In genomic region chr3:61320031-61320430, GRCm38 (mm10) we compare ENCODE assay signal across 17 mouse cellular contexts. TPM values are rescaled to one million over a fixed set of nuclear protein-coding genes. Genes with fewer than 3 reads are reported as not detected.
DNase-seq lines count a peak whose midpoint lies in the region; ATAC-seq and TF ChIP-seq lines count a peak whose summit lies in the region.
"Had no signal": no experiment of that assay in that cellular context is flagged by ENCODE, and none has a peak within 500 bp of the region (broad histone marks: within the 10 kb centered on the region; RNA-seq: fewer than 3 reads in every experiment).

No protein-coding gene starts in this region.

- no peaks in the 10 kb centered on the region for H3K4me1 ChIP-seq in midbrain, embryonic 14.5 days (ENCODE audit: control insufficient read depth, insufficient read depth, low read length)
- H3K4me1 ChIP-seq in hindbrain, postnatal 0 days (ENCODE audit: insufficient read depth, low read length), result no peaks in the 10 kb centered on the region
- H3K4me1 ChIP-seq: embryonic facial prominence, embryonic 10.5 days; heart, embryonic 13.5 days; lung, embryonic 15.5 days; midbrain, embryonic 15.5 days; neural tube, embryonic 12.5 days had no signal

- H3K4me2 ChIP-seq in midbrain, embryonic 14.5 days (ENCODE audit: low read length), result no peak overlapping the region
- no peak overlapping the region for H3K4me2 ChIP-seq in hindbrain, postnatal 0 days (ENCODE audit: low read depth, low read length)
- H3K4me2 ChIP-seq: heart, embryonic 13.5 days; lung, embryonic 15.5 days; midbrain, embryonic 15.5 days; neural tube, embryonic 12.5 days had no signal

- no peaks in the 10 kb centered on the region for H3K9me3 ChIP-seq in midbrain, embryonic 14.5 days (ENCODE audit: control insufficient read depth, low read length)
- H3K9me3 ChIP-seq in hindbrain, postnatal 0 days (ENCODE audit: low read length), result no peaks in the 10 kb centered on the region
- H3K9me3 ChIP-seq: embryonic facial prominence, embryonic 10.5 days; heart, embryonic 13.5 days; lung, embryonic 15.5 days; midbrain, embryonic 15.5 days; neural tube, embryonic 12.5 days had no signal

- H3K9ac ChIP-seq in midbrain, embryonic 14.5 days (replicated peaks; ENCODE audit: low read length), result no peak overlapping the region
- no peak overlapping the region for H3K9ac ChIP-seq in hindbrain, postnatal 0 days (replicated peaks; ENCODE audit: low read length)
- H3K9ac ChIP-seq: heart, embryonic 13.5 days; lung, embryonic 15.5 days; midbrain, embryonic 15.5 days; neural tube, embryonic 12.5 days had no signal

- 84% methylated on average over 2 of the region's 2 CpGs for WGBS in midbrain, embryonic 14.5 days
- 69% methylated on average over 2 of the region's 2 CpGs for WGBS in hindbrain, postnatal 0 days

- peak; percentile 47 for DNase-seq in right cerebral cortex, adult 18-20 months
- DNase-seq in right cerebral cortex, postnatal 14 days, result no peak
- DNase-seq in layer of hippocampus, adult 2 months (ENCODE audit: low spot score in 2 of 2), result peak; percentile 60 to 61
- peak; percentile 20 for DNase-seq in left cerebral cortex, adult 2 months (ENCODE audit: extremely low spot score in 1 of 2, low spot score in 2 of 2)
- DNase-seq in midbrain, embryonic 14.5 days, result no peak
- no peak for DNase-seq in natural killer cell, adult 2 months (ENCODE audit: low spot score in 2 of 2)
- no peak for DNase-seq in hindbrain, postnatal 0 days (ENCODE audit: low spot score)
- DNase-seq: cerebellum, adult 11-12 months; heart, postnatal 4 days had no signal

- no peaks in the 10 kb centered on the region for H3K36me3 ChIP-seq in midbrain, embryonic 14.5 days (ENCODE audit: control insufficient read depth, insufficient read depth, low read length)
- H3K36me3 ChIP-seq in hindbrain, postnatal 0 days (ENCODE audit: insufficient read depth, low read length), result no peaks in the 10 kb centered on the region
- H3K36me3 ChIP-seq: embryonic facial prominence, embryonic 10.5 days; heart, embryonic 13.5 days; lung, embryonic 15.5 days; midbrain, embryonic 15.5 days; neural tube, embryonic 12.5 days had no signal

- no peaks in the 10 kb centered on the region for H3K27me3 ChIP-seq in midbrain, embryonic 14.5 days (ENCODE audit: control insufficient read depth, insufficient read depth, low read length)
- no peaks in the 10 kb centered on the region for H3K27me3 ChIP-seq in hindbrain, postnatal 0 days (ENCODE audit: insufficient read depth, low read length)
- H3K27me3 ChIP-seq: heart, embryonic 13.5 days; lung, embryonic 15.5 days; midbrain, embryonic 15.5 days; neural tube, embryonic 12.5 days had no signal

- intact Hi-C loops in left cerebral cortex, adult 2 months (cut with DNase I), result no loop called here

- ATAC-seq in midbrain, embryonic 14.5 days (ENCODE audit: low FRiP score, low TSS enrichment), result no peak
- no peak for ATAC-seq in hindbrain, postnatal 0 days
- ATAC-seq: inflammation-experienced regulatory T-cells, adult 6 months; midbrain, embryonic 15.5 days had no signal

- no peak overlapping the region for H3K4me3 ChIP-seq in layer of hippocampus, adult 2 months
- no peak overlapping the region for H3K4me3 ChIP-seq in left cerebral cortex, adult 2 months
- H3K4me3 ChIP-seq in midbrain, embryonic 14.5 days (replicated peaks; ENCODE audit: low read depth, low read length), result no peak overlapping the region
- H3K4me3 ChIP-seq in hindbrain, postnatal 0 days (ENCODE audit: low read length), result no peak overlapping the region
- H3K4me3 ChIP-seq: embryonic facial prominence, embryonic 10.5 days; erythroblast, embryonic 14.5 days; heart, embryonic 13.5 days; lung, embryonic 15.5 days; midbrain, embryonic 15.5 days; neural tube, embryonic 12.5 days had no signal

- TF ChIP-seq CTCF in layer of hippocampus, adult 2 months (conservative IDR thresholded peaks at IDR 0.05), result no peak
- TF ChIP-seq CTCF in left cerebral cortex, adult 2 months (IDR thresholded peaks at IDR 0.05), result no peak
- TF ChIP-seq CTCF in hindbrain, postnatal 0 days (IDR thresholded peaks at IDR 0.05; ENCODE audit: low read depth), result no peak

- H3K27ac ChIP-seq in layer of hippocampus, adult 2 months, result peak overlapping the region; percentile 58
- no peak overlapping the region for H3K27ac ChIP-seq in left cerebral cortex, adult 2 months
- no peak overlapping the region for H3K27ac ChIP-seq in midbrain, embryonic 14.5 days (replicated peaks; ENCODE audit: low read depth, low read length)
- no peak overlapping the region for H3K27ac ChIP-seq in hindbrain, postnatal 0 days
- H3K27ac ChIP-seq: embryonic facial prominence, embryonic 10.5 days; heart, embryonic 13.5 days; kidney, postnatal 0 days; lung, embryonic 15.5 days; midbrain, embryonic 15.5 days; neural tube, embryonic 12.5 days had no signal

RNA-seq across cellular contexts. Expression of gene Rap2b, which starts 41.4 kb away (rescaled TPM):
- total RNA-seq in layer of hippocampus, adult 2 months (2021), result 10 to 100 TPM; 42.4 to 47.8 TPM
- total RNA-seq in left cerebral cortex, adult 2 months (2021), result 10 to 100 TPM; 35.2 to 38.5 TPM
- polyA plus RNA-seq in midbrain, embryonic 14.5 days (2014; fragmentation: Nextera tagmentation; extraction: Ambion mirVana), result 12.6 and 13.2 TPM in 2 replicates
- 9.9 and 10.0 TPM in 2 replicates for total RNA-seq in hindbrain, postnatal 0 days (2014; rRNA removed)
- polyA plus RNA-seq in hindbrain, postnatal 0 days (2015; fragmentation: Nextera tagmentation; extraction: Ambion mirVana), result 14.8 and 15.8 TPM in 2 replicates

RNA-seq across cellular contexts. Expression of gene B430305J03Rik, which starts 45.7 kb away (rescaled TPM):
- total RNA-seq in layer of hippocampus, adult 2 months (2021), result 1 to 10 TPM; 2.6 to 3.2 TPM
- total RNA-seq in left cerebral cortex, adult 2 months (2021), result 1 to 10 TPM; 2.6 to 3.1 TPM
- not detected in 2 replicates for polyA plus RNA-seq in midbrain, embryonic 14.5 days (2014; fragmentation: Nextera tagmentation; extraction: Ambion mirVana)
- 2.0 and 3.0 TPM in 2 replicates for total RNA-seq in hindbrain, postnatal 0 days (2014; rRNA removed)
- polyA plus RNA-seq in hindbrain, postnatal 0 days (2015; fragmentation: Nextera tagmentation; extraction: Ambion mirVana), result not detected in 2 replicates
- polyA plus RNA-seq: embryonic facial prominence, embryonic 10.5 days; erythroblast, embryonic 14.5 days; heart, embryonic 13.5 days; inflammation-experienced regulatory T-cells, adult 6 months; kidney, postnatal 0 days; lung, embryonic 15.5 days; midbrain, embryonic 15.5 days; neural tube, embryonic 12.5 days had no signal

Comparison
In these comparisons a context has a peak if more than half of its experiments do, and no peak if none do; other contexts are left out.
1. DNase-seq: peak in right cerebral cortex, adult 18-20 months (single experiment), layer of hippocampus, adult 2 months (2 of 2) and left cerebral cortex, adult 2 months (2 of 2); none in right cerebral cortex, postnatal 14 days (single experiment), midbrain, embryonic 14.5 days (single experiment), natural killer cell, adult 2 months (0 of 2) and hindbrain, postnatal 0 days (single experiment).